Mouse (Mus musculus) E14TG2a.4 (cell line): ENCODE data around the gene Kidins220.

ENCODE experiments used
- CTCF ChIP-seq: conservative IDR thresholded peaks from 2 replicates; pipeline ENCODE4 v1.5.1; 2014; ENCODE audit warnings: low read length
- NANOG ChIP-seq: IDR thresholded peaks from 2 replicates; pipeline ENCODE4 v1.6.1; 2014; ENCODE audit warnings: borderline replicate concordance, low read length, mixed read lengths

DNA sequence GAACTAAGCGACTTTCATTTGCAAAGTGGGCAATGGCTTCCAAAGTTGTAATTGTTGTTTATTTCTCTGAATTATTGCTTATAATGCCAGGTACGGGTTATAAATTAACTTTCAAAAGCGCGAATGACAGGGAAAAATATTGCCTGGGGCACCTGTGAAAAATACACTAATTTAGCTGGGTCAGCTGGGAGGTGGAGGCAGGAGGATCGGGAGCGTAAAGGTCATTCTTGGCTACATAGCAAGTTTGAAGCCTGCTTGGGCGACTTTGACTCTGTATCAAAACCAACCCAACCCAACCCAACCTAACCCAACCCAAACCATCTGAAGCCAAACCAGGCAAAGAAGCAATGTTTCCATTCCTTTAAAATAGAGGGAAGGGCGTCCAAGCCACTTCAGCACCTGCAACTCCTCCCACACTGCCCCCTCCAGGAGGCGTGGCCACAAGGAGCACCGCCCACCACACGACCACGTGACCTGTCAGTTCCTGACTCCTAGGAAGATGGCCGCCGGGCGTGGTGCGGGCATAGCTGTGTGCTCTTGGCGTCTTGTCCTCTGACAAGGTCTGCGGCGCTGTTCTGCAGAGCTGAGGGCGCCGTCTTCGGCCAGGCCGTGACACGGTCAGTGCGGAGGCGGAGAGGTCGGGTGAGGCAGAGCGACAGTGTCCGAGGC is at the start of gene Kidins220:
- TF ChIP-seq CTCF (no peak), NANOG (no peak)
